Mouse (Mus musculus) lung, adult 2 months (tissue): ENCODE measurements at regions not wholly inside any gene's neighbourhood (a gene's known extent, or its start where the extent isn't known, plus 50 kb on each side); places are given as distances from the start of the nearest gene placed in this dataset.

Experiments used
- CTCF ChIP-seq: fragments of 200-500 bp; IDR thresholded peaks from 2 replicates; pipeline ENCODE4 v1.5.1; 2011; ENCODE audit warnings: mild to moderate bottlenecking, low read length, control low read depth; ENCODE audit not compliant: insufficient read depth
- POLR2A ChIP-seq: fragments of 200-500 bp; IDR thresholded peaks from 2 replicates; pipeline ENCODE4 v1.6.1; 2011; ENCODE audit warnings: low read depth, mild to moderate bottlenecking, control low read depth, low read length, borderline replicate concordance; ENCODE audit errors: extremely low read depth

- TF ChIP-seq CTCF: no peak
- TF ChIP-seq POLR2A: no peak
Measured at GRCm38 (mm10) chr13:28810326-28811080, 143.0 kb downstream of the Sox4 start.
